Mouse (Mus musculus) CH12.LX (cell line): ENCODE data around the gene Avl9. TPM values are rescaled to one million over a fixed set of nuclear protein-coding genes. Genes with fewer than 3 reads are reported as not detected.
A peak's percentile ranks its signal among the peaks of the same experiment; 100 is the strongest.

ENCODE experiments used
- DNase-seq: peaks from one replicate; pipeline ENCODE4 v3.0.0-alpha.2; 2013; ENCODE audit errors: extremely low read depth
- H3K27ac ChIP-seq: 2 replicates; pipeline ENCODE4 v1.5.1; 2012; ENCODE audit warnings: low read depth, mild to moderate bottlenecking, control low read depth, moderate library complexity; ENCODE audit not compliant: insufficient read depth
- H3K27me3 ChIP-seq: replicated peaks from 2 replicates; pipeline ENCODE3; 2012; ENCODE audit warnings: inconsistent platforms
- H3K36me3 ChIP-seq, 2 experiments: replicated peaks in 1 of 2; 2 replicates each; pipeline versions ENCODE3 to v1.6.1; 2012; ENCODE audit warnings: inconsistent platforms in 1 of 2, low read length in 1 of 2, mild to moderate bottlenecking in 1 of 2, mixed read lengths in 1 of 2, moderate library complexity in 1 of 2; ENCODE audit not compliant: control insufficient read depth in 1 of 2, insufficient read depth in 1 of 2
- H3K4me1 ChIP-seq, 2 experiments: 2 replicates each; pipeline ENCODE4 v1.6.1; 2012; ENCODE audit warnings: inconsistent platforms in 1 of 2, moderate library complexity in 1 of 2; ENCODE audit not compliant: insufficient read depth in 2 of 2, control insufficient read depth in 1 of 2
- H3K4me2 ChIP-seq: 2 replicates; pipeline ENCODE4 v1.6.1; 2012; ENCODE audit warnings: low read depth, mild to moderate bottlenecking, control low read depth; ENCODE audit not compliant: poor library complexity, insufficient read depth, severe bottlenecking
- H3K4me3 ChIP-seq, 3 experiments: fragments of 150-350 bp in 1 of 3; sonication (generic) in 1 of 3; replicated peaks in 1 of 3; 2 replicates each; pipeline versions ENCODE3 to v1.5.1; 2011 to 2012; ENCODE audit warnings: low read depth in 2 of 3, low read length in 2 of 3, mild to moderate bottlenecking in 2 of 3, moderate library complexity in 2 of 3, control low read depth in 1 of 3, improper control_type of control experiment in 1 of 3, inconsistent platforms in 1 of 3, mixed read lengths in 1 of 3; ENCODE audit not compliant: poor library complexity in 1 of 3
- H3K79me2 ChIP-seq: replicated peaks from 2 replicates; pipeline ENCODE4 v1.6.1; 2012; ENCODE audit warnings: mild to moderate bottlenecking, moderate library complexity; ENCODE audit not compliant: control insufficient read depth, poor library complexity, insufficient read depth, severe bottlenecking; ENCODE audit errors: extremely low read depth
- H3K9ac ChIP-seq: 2 replicates; pipeline ENCODE4 v1.6.1; 2012; ENCODE audit warnings: low read depth, mild to moderate bottlenecking, control low read depth, moderate library complexity; ENCODE audit not compliant: insufficient read depth
- H3K9me3 ChIP-seq: replicated peaks from 2 replicates; pipeline ENCODE3; 2012; ENCODE audit warnings: low read length, inconsistent platforms, mixed read lengths
- BHLHE40 ChIP-seq: IDR thresholded peaks from 2 replicates; pipeline ENCODE4 v1.6.1; 2011; ENCODE audit warnings: mild to moderate bottlenecking, low read depth, low read length, improper control_type of control experiment
- CHD1 ChIP-seq: IDR thresholded peaks from 2 replicates; pipeline ENCODE4 v1.6.1; 2012; ENCODE audit warnings: low read depth, low read length, improper control_type of control experiment, inconsistent platforms
- CHD2 ChIP-seq: IDR thresholded peaks from 2 replicates; pipeline ENCODE4 v1.6.1; 2011; ENCODE audit warnings: low read length, improper control_type of control experiment
- CTCF ChIP-seq, 2 experiments: IDR thresholded peaks in 1 of 2; conservative IDR thresholded peaks in 1 of 2; 2 replicates each; pipeline ENCODE4 v1.5.1; 2011 to 2012; ENCODE audit warnings: low read depth in 2 of 2, low read length in 2 of 2, improper control_type of control experiment in 1 of 2, inconsistent platforms in 1 of 2, mild to moderate bottlenecking in 1 of 2, moderate library complexity in 1 of 2
- E2F4 ChIP-seq: IDR thresholded peaks from 2 replicates; pipeline ENCODE4 v1.6.1; 2011; ENCODE audit warnings: low read depth, low read length, improper control_type of control experiment; ENCODE audit not compliant: insufficient replicate concordance
- ELF1 ChIP-seq: IDR thresholded peaks from 2 replicates; pipeline ENCODE4 v1.6.1; 2014; ENCODE audit warnings: low read depth, mild to moderate bottlenecking, inconsistent platforms, low read length, improper control_type of control experiment
- GABPA ChIP-seq: IDR thresholded peaks from 2 replicates; pipeline ENCODE4 v1.6.1; 2012; ENCODE audit warnings: low read depth, low read length, improper control_type of control experiment, inconsistent platforms; ENCODE audit not compliant: insufficient replicate concordance
- HCFC1 ChIP-seq: IDR thresholded peaks from 2 replicates; pipeline ENCODE4 v1.6.1; 2012; ENCODE audit warnings: low read depth, mild to moderate bottlenecking, inconsistent platforms, low read length, improper control_type of control experiment
- IRF4 ChIP-seq: IDR thresholded peaks from 2 replicates; pipeline ENCODE4 v1.6.1; 2014; ENCODE audit warnings: low read depth, mild to moderate bottlenecking, inconsistent platforms, low read length, improper control_type of control experiment
- KAT2A ChIP-seq: IDR thresholded peaks from 2 replicates; pipeline ENCODE4 v1.6.1; 2012; ENCODE audit warnings: low read length, improper control_type of control experiment, inconsistent platforms; ENCODE audit not compliant: insufficient replicate concordance
- MAX ChIP-seq: IDR thresholded peaks from 2 replicates; pipeline ENCODE4 v1.6.1; 2011; ENCODE audit warnings: low read length, improper control_type of control experiment
- MAZ ChIP-seq: IDR thresholded peaks from 2 replicates; pipeline ENCODE4 v1.6.1; 2012; ENCODE audit warnings: low read depth, mild to moderate bottlenecking, inconsistent platforms, low read length, improper control_type of control experiment, moderate library complexity
- MYC ChIP-seq: IDR thresholded peaks from 2 replicates; pipeline ENCODE4 v1.6.1; 2011; ENCODE audit warnings: low read depth, mild to moderate bottlenecking, improper control_type of control experiment, low read length
- NELFE ChIP-seq: IDR thresholded peaks from 2 replicates; pipeline ENCODE4 v1.6.1; 2011; ENCODE audit warnings: low read depth, low read length, improper control_type of control experiment
- NRF1 ChIP-seq: IDR thresholded peaks from 2 replicates; pipeline ENCODE4 v1.6.1; 2014; ENCODE audit warnings: low read depth, mild to moderate bottlenecking, inconsistent platforms, low read length, improper control_type of control experiment, moderate library complexity
- PAX5 ChIP-seq: IDR thresholded peaks from 2 replicates; pipeline ENCODE4 v1.6.1; 2012; ENCODE audit warnings: low read length, inconsistent platforms, mixed read lengths
- POLR2A ChIP-seq: IDR thresholded peaks from 2 replicates; pipeline ENCODE4 v1.6.1; 2011; ENCODE audit warnings: low read depth, mild to moderate bottlenecking, improper control_type of control experiment, low read length
- POLR2AphosphoS2 ChIP-seq: IDR thresholded peaks from 2 replicates; pipeline ENCODE4 v1.6.1; 2011; ENCODE audit warnings: low read depth, low read length, improper control_type of control experiment
- SMC3 ChIP-seq: IDR thresholded peaks from 2 replicates; pipeline ENCODE4 v1.6.1; 2011; ENCODE audit warnings: low read depth, low read length, improper control_type of control experiment
- TBP ChIP-seq: conservative IDR thresholded peaks from 2 replicates; pipeline ENCODE4 v1.6.1; 2011; ENCODE audit warnings: low read depth, low read length, improper control_type of control experiment
- UBTF ChIP-seq: IDR thresholded peaks from 2 replicates; pipeline ENCODE4 v1.6.1; 2012; ENCODE audit warnings: low read depth, mild to moderate bottlenecking, inconsistent platforms, low read length, improper control_type of control experiment, moderate library complexity
- USF1 ChIP-seq: IDR thresholded peaks from 2 replicates; pipeline ENCODE4 v1.6.1; 2014; ENCODE audit warnings: low read depth, mild to moderate bottlenecking, inconsistent platforms, low read length, improper control_type of control experiment
- ZMIZ1 ChIP-seq: IDR thresholded peaks from 2 replicates; pipeline ENCODE4 v1.6.1; 2012; ENCODE audit warnings: low read depth, mild to moderate bottlenecking, inconsistent platforms, low read length, improper control_type of control experiment
- dilution Hi-C: fragments of 300-500 bp; cut with MboI; formaldehyde crosslinking; loops from 2 replicates; pipeline ENCODE4 v1.14.3; 2020; ENCODE audit warnings: low sequenced_read_pairs; ENCODE audit not compliant: extremely low pct_unique_long_range_greater_than_20kb, extremely low pct_ligation_motif_present
- in situ Hi-C: fragments of 300-500 bp; cut with MboI; formaldehyde crosslinking; loops from 3 replicates; pipeline ENCODE4 v1.14.3; 2019; ENCODE audit warnings: low sequenced_read_pairs, low pct_ligation_motif_present, low pct_unique_long_range_greater_than_20kb, mixed read lengths
- polyA plus RNA-seq: library from polyadenylated mRNA; unstranded; fragments of >175 nt; gene quantifications from 2 replicates; pipeline ENCODE4 v1.2.1, GENCODE M21; 2012; ENCODE audit warnings: low read depth; ENCODE audit not compliant: insufficient read length
- total RNA-seq, 2 experiments: library from RNA; depleted of rRNA; stranded (reverse); fragments of 300-350 nt in 1 of 2; fragments of >200 nt in 1 of 2; gene quantifications; 2 replicates each; pipeline ENCODE4 v1.2.3; 2012 to 2014

Avl9 gene
- total and polyA plus RNA-seq, 3 experiments = 12.8 to 20.4 (median 13.1) TPM

DNA sequence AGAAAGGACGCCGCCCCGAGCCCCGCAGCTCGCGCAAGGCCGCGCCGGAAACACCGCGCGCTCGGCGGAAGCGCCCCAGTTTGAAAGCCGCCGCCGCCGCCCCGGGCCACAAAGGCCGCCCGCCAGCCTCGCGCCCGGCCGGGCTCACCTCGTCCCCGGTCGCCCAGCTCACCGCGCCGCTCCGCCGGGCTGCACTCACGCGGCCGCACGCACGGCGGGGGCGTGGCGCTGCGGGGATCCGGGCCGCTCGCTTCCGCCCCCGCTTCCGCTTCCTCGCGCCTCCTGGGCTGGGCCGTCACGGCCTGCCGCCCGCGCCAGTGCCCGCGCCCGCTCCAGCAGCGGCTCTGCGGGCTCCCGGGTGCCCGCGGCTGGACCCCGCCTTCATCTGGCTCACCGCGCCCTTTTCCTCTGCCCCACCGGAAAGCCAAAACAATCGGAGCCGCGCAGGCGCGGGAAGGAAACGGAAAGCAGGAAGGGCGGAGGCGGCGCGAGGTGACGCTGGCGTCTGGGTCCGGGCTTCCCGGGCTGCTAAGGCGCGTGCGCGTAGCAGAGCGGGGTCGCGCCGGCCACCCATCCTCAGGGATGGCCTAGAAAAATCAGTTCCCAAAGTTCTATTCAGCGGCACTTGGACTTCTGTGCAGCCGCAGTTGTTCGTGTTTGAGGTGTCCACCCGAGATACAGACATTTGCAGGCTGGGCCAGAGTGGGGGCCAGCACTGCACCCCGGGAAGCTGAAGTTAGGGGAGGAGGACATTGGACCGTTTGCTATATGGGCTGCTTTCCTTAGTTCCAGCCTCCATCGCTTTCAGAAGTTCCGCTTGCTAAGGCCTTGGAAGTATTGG, 82.8 kb downstream of the Avl9 start, which contains the start of gene Kbtbd2:
Gene Kbtbd2, minus strand, starts transcription at position 503 of the 841 bp plus-strand sequence.
- peak within 1 kb of the TSS; percentile 95 for H3K9ac ChIP-seq
- H3K79me2 ChIP-seq = peaks cover 44% of the 10 kb centered on the region
- peak; percentile 92 for DNase-seq
- peaks cover 0 to 45% of the 10 kb centered on the region in 2 experiments; a peak in 2 of 4 replicates for H3K4me1 ChIP-seq
- peak within 1 kb of the TSS; percentile 92 for H3K27ac ChIP-seq
- no peaks in the 10 kb centered on the region for H3K27me3 ChIP-seq
- no peaks in the 10 kb centered on the region for H3K9me3 ChIP-seq
- peak within 1 kb of the TSS; percentile 95 for H3K4me2 ChIP-seq
- in situ Hi-C loops = no loop called here
- peaks cover 0 to 10% of the 10 kb centered on the region in 2 experiments for H3K36me3 ChIP-seq
- TF ChIP-seq PAX5 (no peak), IRF4 (peak; percentile 45), SMC3 (no peak), BHLHE40 (0 out of 2 replicates have a peak, but pooled peaks have one; percentile 3), POLR2A (peak; percentile 91), POLR2AphosphoS2 (0 out of 2 replicates have a peak, but pooled peaks have one; percentile 46), NELFE (peak; percentile 86), TBP (0 out of 2 replicates have a peak, but pooled peaks have one; percentile 23), USF1 (no peak), CTCF (conservative IDR thresholded peaks at IDR 0.05 in 1 of 2, IDR thresholded peaks at IDR 0.05 in 1 of 2; ENCODE audit: low read depth in 2 of 2, low read length in 2 of 2) (no peak), GABPA (no peak), ELF1 (peak; percentile 90), KAT2A (no peak), NRF1 (peak; percentile 95), E2F4 (no peak; the same call in 1 of the 2 replicates), UBTF (0 out of 2 replicates have a peak, but pooled peaks have one; percentile 37), HCFC1 (peak; percentile 65), ZMIZ1 (peak; percentile 69; the same call in 1 of the 2 replicates), MAZ (0 out of 2 replicates have a peak, but pooled peaks have one; percentile 18), MAX (peak; percentile 63; the same call in 1 of the 2 replicates)
- TF ChIP-seq, all 38 proteins: peak for 13
- dilution Hi-C loops = no loop called here
- peak within 1 kb of the TSS; percentile 77 to 85 (median 83) for H3K4me3 ChIP-seq

DNA sequence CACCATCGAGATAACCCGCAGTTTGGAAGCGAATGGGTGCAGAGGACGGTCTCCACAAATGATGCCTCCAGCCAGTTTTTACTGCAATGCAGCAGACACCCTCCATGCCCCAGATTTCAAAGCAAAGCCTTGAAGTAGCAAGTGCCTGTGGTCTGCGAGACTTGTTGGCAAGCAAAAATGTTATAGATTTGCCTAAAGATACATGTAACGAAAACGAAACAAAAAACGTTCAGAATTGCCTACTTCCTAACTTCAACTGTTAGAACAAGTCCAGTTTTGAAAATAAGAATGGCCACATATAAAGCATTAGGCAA, 83.4 kb downstream of the Avl9 start:
- H3K4me1 ChIP-seq = peaks cover 0 to 40% of the 10 kb centered on the region in 2 experiments; a peak in 2 of 4 replicates
- peak overlapping the region; percentile 95 for H3K4me2 ChIP-seq
- peak; percentile 21 for DNase-seq
- peak overlapping the region; percentile 95 for H3K9ac ChIP-seq
- H3K27ac ChIP-seq = peak overlapping the region; percentile 92
- TF ChIP-seq PAX5 (no peak), MYC (no peak), CHD2 (no peak), CTCF (conservative IDR thresholded peaks at IDR 0.05 in 1 of 2, IDR thresholded peaks at IDR 0.05 in 1 of 2; ENCODE audit: low read depth in 2 of 2, low read length in 2 of 2) (no peak), CHD1 (peak; percentile 76; the same call in 1 of the 2 replicates), ELF1 (no peak), MAX (no peak)
- no peaks in the 10 kb centered on the region for H3K9me3 ChIP-seq
- in situ Hi-C loops (no loop called here), dilution Hi-C loops (no loop called here)
- no peaks in the 10 kb centered on the region for H3K27me3 ChIP-seq
- peaks cover 0 to 7% of the 10 kb centered on the region in 2 experiments for H3K36me3 ChIP-seq
- H3K79me2 ChIP-seq = peaks cover 39% of the 10 kb centered on the region
- H3K4me3 ChIP-seq = peak overlapping the region; percentile 77 to 85 (median 83)
